Mouse (Mus musculus) stomach, postnatal 0 days (tissue): ENCODE results near the gene Cacna2d1.

Experiments used
- CTCF ChIP-seq: IDR thresholded peaks from 2 replicates; pipeline ENCODE4 v1.5.1; 2016; ENCODE audit warnings: antibody characterized with exemption, low read depth, mild to moderate bottlenecking, moderate library complexity
- EP300 ChIP-seq: optimal IDR thresholded peaks from 2 replicates; pipeline ENCODE3; 2016; ENCODE audit warnings: antibody characterized with exemption

GRCm38 (mm10) chr5:16234891-16235290 is 300.4 kb downstream of the Cacna2d1 start:
- TF ChIP-seq CTCF (no peak), EP300 (no peak)
